Mouse (Mus musculus) splenic B cell, adult 2 months (primary cell): ENCODE results near the gene Plppr2.

Source experiments
- DNase-seq: peaks from one replicate; pipeline ENCODE4 v3.0.0-alpha.2; 2011; ENCODE audit warnings: low read depth, low spot score
- H3K27me3 ChIP-seq: 2 replicates; pipeline ENCODE4 v1.6.1; 2012; ENCODE audit warnings: mild to moderate bottlenecking, low read length, moderate library complexity, mixed read lengths; ENCODE audit not compliant: control insufficient read depth, poor library complexity, insufficient read depth, severe bottlenecking
- H3K36me3 ChIP-seq: 2 replicates; pipeline ENCODE4 v1.6.1; 2012; ENCODE audit warnings: mild to moderate bottlenecking, low read length, moderate library complexity, mixed read lengths; ENCODE audit not compliant: control insufficient read depth, poor library complexity, insufficient read depth, severe bottlenecking

The Plppr2 gene

DNA sequence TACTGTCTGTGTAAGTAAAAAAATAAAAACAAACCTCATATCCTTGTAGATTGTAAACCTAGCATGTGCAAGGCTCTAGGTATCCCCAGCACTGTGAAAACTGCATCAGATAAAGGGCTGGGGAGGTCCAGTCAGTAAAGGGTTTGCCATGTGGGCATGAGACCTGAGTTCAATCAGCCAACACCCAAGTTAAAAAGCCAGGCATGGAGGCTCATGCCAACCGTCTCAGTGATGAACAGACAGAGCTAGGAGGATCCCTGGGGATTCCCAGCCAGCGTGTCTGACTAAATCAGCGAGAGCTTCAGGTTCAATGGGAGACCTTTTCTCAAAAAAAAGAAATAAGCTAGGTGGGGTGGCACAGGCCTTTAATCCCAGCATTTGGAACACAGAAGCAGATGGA is 11.8 kb upstream of the Plppr2 start:
- no peak for DNase-seq
- Histone ChIP-seq H3K27me3 (no peaks in the 10 kb centered on the region), H3K36me3 (no peaks in the 10 kb centered on the region)

DNA sequence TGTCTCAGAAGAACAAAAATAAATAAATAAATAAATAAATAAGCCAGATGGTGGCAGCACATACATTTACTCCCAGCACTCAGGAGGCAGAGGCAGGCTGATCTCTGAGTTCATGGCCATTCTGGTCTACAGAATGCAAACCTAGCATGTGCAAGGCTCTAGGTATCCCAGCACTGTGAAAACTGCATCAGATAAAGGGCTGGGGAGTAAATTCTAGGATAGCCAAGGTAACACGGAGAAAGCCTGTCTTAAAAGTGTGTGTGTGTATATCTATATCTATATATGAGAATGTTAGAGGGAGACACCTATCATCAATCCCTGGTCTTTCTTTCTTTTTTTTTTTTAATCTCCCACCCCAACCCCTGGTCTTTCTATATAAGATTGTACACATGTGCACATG is 11.3 kb upstream of the Plppr2 start:
- H3K27me3 ChIP-seq, result no peaks in the 10 kb centered on the region
- DNase-seq, result no peak
- H3K36me3 ChIP-seq, result no peaks in the 10 kb centered on the region

DNA sequence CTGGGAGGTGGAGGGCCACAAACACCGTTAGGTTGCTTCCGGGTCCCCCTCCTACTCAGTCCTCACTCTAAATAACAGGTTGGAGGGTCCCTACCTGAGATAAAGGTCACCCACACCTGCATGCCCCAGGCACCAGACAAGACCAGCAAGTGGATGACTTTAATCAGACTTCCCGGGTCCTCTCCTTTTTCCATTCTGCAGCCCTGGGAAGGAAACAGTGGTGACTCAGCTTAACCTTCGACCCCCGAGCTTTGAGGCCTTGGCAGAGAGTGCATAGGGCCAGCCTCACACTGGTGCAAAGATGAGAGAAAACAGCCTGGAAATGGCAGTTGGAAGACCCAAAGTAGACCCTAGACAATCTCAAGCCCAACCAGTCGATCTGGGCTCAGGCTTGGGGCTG is 10.7 kb upstream of the Plppr2 start:
- DNase-seq, result no peak
- Histone ChIP-seq H3K27me3 (no peaks in the 10 kb centered on the region), H3K36me3 (no peaks in the 10 kb centered on the region)

DNA sequence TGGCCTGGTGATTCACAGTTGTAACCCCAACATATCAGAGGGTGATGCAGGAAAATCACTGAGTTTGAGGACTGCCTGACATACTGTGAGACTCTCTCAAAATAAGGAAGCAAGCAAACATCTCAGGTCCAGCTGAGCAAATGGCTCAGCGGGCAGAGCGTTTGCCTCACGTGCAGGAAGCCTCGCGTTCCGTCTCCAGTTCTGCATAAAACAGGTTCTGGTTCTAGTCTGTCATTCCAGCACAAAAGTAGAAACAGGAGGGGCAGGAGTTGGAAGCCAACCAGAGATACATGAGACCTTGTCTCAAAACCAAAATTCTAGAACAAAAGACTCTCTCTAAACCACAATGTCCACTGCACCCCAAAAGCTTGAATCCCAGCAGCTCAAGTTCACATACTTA is 10.0 kb upstream of the Plppr2 start:
- DNase-seq, result peak; percentile 20
- no peaks in the 10 kb centered on the region for H3K27me3 ChIP-seq
- no peaks in the 10 kb centered on the region for H3K36me3 ChIP-seq

DNA sequence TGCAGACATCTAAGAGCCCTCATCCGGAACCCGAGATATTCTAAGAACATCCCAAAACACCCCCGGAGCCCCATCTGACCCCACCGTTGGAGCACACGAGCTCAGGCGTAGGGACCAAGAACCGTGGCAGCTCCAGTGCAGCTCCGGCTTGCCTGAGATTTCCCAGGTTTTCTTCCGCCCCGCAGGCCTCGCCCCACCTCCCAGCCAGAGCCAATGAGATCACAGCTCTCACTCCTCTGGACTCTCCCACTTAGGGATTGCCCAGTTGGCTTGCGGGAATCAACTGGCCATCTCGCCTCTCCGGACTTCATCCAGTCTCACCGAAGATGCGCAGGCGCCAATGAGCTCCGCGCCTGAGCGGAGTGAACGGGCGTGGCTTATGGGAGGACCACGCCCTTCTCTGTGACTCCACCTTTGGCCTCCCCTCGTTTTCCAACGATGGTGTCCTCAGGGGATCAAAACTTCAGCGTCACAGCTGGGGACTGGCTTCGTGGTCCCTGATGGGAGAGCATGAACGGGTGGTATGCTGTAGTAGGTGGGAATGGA is 9.6 kb upstream of the Plppr2 start, which contains the start of the genes Ccdc159 and Tmem205:
Gene Ccdc159 (plus strand): TSS at position 264 of the 546 bp plus-strand sequence.
Gene Tmem205 (minus strand): TSS at position 349 of the 546 bp plus-strand sequence.
- peak; percentile 38 for DNase-seq

DNA sequence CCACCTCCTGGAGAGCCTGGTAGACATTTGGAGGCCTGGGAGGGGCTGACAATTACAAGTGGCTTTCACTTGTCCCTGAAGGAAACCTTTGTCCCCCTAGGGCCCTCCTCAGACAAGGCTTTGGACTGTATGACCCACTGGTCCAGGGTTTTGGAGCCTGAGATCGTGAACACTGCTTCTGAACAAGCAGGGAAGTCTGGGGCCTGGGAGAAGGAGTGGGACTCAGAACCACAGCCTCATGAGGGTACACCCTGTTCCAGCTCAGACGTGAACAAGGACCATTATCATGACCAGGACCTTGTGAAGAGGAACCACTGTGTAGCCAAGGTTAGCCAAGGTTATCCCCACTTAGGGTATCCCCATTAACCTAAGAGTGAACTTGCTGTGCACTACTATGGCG is 7.6 kb upstream of the Plppr2 start:
- no peaks in the 10 kb centered on the region for H3K27me3 ChIP-seq
- no peaks in the 10 kb centered on the region for H3K36me3 ChIP-seq
- DNase-seq, result no peak

More for the DNA sequence above, 9.6 kb upstream of the Plppr2 start, which contains the start of the genes Ccdc159 and Tmem205:
- no peaks in the 10 kb centered on the region for H3K36me3 ChIP-seq
- H3K27me3 ChIP-seq, result no peaks in the 10 kb centered on the region

DNA sequence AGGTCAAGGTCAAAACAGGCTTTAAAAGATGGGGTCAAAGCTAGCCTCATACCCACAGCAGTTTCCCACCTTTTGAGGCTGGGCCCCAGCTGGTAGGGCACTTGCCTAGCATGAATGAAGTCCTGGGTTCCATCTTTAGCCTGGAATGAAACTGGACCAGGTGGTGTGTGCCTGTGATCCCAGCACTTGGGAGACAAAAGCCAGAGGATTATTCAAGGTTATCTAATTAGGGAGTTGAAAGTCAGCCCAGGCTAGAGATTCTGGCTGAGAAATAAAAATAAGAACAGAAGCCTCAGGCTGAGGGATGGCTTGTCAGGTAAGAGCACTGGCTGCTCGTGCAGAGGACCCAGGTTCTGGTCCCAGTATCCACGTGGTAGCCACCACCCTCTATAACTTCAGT is 4.8 kb upstream of the Plppr2 start:
- Histone ChIP-seq H3K27me3 (no peaks in the 10 kb centered on the region), H3K36me3 (no peaks in the 10 kb centered on the region)
- no peak for DNase-seq

DNA sequence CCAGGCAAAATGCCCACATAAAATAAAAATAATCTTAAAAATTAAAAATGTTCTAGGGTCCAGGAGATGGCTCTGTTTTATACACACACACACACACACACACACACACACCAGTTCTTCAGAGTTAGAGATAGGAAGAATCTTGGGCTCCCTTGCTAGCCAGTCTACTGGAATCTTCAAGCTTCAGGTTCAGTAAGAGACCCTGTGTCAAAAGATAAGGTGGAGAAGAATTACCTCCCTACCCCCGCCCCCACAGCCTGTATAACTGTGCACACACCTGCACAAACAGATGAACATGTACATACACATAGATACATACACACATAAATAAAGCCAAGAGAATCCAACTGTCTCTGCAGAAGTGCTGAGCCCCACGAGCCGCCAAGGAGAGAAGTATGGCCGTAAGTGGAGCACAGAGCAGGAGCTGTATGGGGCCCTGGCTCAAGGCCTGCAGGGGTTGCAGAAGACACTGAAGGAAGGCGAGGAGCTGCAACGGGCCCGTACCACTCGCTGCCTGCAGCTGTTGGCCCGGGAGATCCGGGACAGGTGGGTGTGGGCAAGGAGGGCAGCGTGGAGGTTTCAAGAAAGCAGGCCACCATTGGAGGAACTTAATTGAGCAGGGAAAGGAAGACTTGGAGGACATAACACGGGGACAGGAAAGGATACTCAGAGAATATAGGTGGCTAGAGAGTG is 4.2 kb upstream of the Plppr2 start:
- no peak for DNase-seq
- H3K36me3 ChIP-seq, result no peaks in the 10 kb centered on the region
- no peaks in the 10 kb centered on the region for H3K27me3 ChIP-seq

DNA sequence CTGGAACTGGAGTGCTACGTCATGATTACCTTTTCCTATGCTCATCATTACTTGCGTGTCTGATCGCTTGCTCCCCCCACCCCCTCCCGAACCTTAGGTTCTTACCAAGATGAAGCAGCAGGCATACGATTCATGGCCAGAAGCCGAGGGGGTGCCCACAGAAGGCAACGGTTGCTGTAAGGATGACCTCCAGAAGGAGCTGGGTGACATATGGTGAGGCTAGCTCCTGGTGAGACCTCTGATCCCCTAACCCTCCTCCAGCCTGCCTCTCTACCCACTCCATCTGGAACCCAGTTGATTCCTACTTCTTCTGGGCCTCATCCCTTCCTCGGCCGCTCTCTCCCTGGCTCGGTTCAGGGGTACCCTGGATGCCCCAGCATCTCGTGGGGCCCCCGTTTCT is 2.8 kb upstream of the Plppr2 start:
- H3K36me3 ChIP-seq, result no peaks in the 10 kb centered on the region
- no peaks in the 10 kb centered on the region for H3K27me3 ChIP-seq
- no peak for DNase-seq

DNA sequence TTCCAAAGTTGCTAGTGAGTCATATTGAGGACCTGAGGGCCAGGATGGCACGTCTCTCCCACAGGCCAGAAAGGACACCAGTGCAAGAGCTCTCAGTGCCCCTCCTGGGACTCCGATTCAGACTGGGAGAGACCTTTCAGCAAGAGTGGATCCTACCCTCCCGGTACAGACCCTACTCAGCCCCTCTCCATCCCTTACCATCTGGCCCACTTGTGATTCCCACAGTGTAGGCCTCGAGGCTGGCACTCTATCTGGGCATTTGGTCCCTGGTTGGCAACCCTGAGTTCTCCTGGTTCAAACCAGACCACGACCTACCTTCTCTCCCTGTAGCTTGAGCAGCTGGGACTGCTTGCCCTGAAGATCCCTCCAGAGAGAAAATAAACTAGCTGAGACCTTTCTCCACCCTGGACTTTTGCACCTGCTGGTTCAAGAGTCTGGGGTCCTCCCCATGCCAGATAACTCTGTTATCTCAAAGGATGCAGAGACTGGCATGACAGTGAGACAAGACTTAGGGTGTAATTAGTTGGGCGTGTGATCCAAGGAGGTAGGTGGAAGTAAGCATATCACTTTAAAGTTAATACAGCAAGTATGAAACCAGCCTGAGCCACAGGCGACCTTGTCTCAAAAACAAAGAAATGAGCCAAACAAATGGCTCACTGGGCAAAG is 1.2 kb upstream of the Plppr2 start:
- no peak for DNase-seq
- H3K27me3 ChIP-seq, result no peaks in the 10 kb centered on the region
- H3K36me3 ChIP-seq, result no peaks in the 10 kb centered on the region

DNA sequence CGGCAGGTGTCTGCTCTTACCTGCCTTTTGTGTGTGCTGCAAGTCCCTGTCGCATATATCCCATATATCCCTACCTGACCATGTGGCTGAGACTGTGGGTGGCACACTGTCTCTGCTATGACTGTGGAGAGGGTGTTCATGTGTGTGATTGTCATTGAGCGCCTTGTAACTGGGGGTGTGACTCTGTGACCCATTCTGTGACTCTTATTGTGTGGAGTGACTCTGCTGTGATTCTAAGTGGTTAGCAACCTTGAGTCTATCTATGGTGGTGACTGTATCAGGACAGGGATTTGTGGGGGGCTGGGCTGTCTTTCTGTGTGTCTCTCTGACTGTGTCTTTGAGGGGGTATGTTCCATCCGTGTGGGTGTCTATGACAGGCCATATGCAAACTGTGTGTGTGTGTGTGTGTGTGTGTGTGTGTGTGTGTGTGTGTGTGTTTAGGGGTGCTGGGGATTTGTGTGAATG is 910 bp downstream of the Plppr2 start:
- Histone ChIP-seq H3K36me3 (no peaks in the 10 kb centered on the region), H3K27me3 (no peaks in the 10 kb centered on the region)
- DNase-seq, result no peak

DNA sequence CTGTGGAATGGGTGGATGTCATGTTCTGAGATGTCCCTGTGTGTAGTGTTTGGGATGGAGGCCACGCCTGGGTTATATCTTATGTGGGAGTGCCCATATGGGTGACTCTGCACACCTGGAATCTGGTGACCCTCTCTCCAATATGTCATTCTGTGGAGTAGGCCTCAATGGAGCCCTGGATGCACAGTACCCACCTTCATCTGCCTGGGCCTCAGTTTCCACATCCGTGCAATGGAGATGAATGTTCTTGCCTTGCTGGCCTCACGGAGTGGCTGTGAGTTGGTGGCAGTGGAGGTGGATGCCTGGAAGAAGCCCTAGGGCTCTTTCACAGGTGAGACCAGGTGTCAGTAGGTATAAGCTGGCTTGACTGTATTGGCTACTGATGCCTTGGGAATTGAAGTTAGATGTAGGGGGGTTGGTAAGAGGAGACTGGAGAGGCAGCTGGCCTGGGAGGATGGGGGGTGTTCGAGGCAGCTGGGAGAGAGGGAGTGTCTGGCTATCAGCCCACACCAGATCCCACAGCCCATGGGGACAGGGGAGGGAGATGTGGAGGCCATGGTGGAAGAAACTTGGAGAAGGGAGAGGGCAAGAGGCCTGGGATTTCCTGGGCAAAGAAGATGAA is 1.5 kb downstream of the Plppr2 start:
- no peaks in the 10 kb centered on the region for H3K27me3 ChIP-seq
- H3K36me3 ChIP-seq, result no peaks in the 10 kb centered on the region
- no peak for DNase-seq

DNA sequence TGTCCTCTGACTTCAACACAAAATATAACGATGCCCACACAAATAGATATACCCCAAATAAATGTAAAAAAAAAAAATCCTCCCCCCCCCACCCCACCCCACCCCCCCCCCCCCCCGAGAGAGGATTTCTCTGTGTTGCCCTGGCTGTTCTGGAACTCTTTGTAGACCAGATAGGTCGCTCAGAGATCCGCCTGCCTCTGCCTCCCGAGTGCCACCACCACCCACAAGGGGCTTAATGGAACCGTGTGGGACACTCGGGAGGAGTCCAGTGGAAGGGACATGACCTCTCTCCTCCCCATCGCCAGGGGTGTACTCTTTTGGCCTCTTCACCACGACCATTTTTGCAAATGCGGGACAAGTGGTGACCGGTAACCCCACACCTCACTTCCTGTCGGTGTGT is 6.2 kb downstream of the Plppr2 start:
- DNase-seq, result no peak
- Histone ChIP-seq H3K27me3 (no peaks in the 10 kb centered on the region; the same call in 1 of the 2 replicates), H3K36me3 (no peaks in the 10 kb centered on the region)

DNA sequence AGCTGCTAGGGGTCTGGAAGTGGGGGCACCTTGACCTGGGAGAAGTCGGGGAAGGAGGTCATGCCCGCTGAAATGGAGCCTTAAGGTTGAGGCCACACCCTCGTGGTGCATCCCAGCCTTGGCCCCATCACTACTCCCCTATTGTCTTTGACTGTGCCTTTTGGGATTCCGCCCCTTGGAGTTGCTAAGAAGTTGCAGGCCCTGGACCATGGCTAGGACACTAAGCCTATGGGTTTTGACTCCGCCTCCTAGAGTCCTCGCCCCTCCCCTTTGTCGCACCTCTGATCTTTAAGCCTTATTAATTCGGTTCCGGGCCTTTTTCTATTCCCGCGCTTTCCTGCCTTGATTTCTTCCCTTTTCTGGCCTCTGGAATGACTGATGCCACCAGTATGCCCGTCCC is 6.8 kb downstream of the Plppr2 start:
- no peak for DNase-seq
- H3K27me3 ChIP-seq, result no peaks in the 10 kb centered on the region; the same call in 1 of the 2 replicates
- H3K36me3 ChIP-seq, result no peaks in the 10 kb centered on the region

DNA sequence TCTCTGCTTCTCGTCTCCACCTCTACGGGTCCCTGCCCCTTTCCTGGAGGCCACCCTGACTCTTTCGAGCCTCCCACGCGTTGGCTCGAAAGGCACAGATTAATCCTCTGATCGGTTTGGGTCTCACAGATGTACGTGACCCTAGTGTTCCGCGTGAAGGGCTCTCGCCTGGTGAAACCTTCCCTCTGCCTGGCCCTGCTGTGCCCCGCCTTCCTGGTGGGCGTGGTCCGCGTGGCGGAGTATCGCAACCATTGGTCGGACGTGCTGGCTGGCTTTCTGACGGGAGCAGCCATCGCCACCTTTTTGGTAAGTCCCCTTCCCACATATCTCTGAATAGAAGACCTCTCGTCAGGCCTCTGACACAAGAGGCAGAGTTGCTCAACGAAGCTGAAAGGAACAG is 7.4 kb downstream of the Plppr2 start:
- no peak for DNase-seq
- Histone ChIP-seq H3K27me3 (no peaks in the 10 kb centered on the region; the same call in 1 of the 2 replicates), H3K36me3 (no peaks in the 10 kb centered on the region)
